Mouse (Mus musculus) stomach, postnatal 0 days (tissue): Measurements from ENCODE around the gene Pex16. TPM values are rescaled to one million over a fixed set of nuclear protein-coding genes. Genes with fewer than 3 reads are reported as not detected.
A peak's percentile ranks its signal among the peaks of the same experiment; 100 is the strongest.

ENCODE experiments used
- ATAC-seq: fragments of 200-750 bp; cut with Nextera tagmentation; 2 replicates; pipeline ENCODE4 v1.8.0; 2017; ENCODE audit not compliant: low FRiP score, low TSS enrichment
- DNase-seq: peaks from one replicate; pipeline ENCODE4 v3.0.0-alpha.2; 2016; ENCODE audit warnings: low spot score
- H3K27ac ChIP-seq: fragments of 300-500 bp; sonication (generic); replicated peaks from 2 replicates; pipeline ENCODE4 v1.5.1; 2014; ENCODE audit warnings: mild to moderate bottlenecking, control low read depth
- H3K27me3 ChIP-seq: fragments of 300-500 bp; sonication (generic); 2 replicates; pipeline ENCODE4 v1.6.1; 2014; ENCODE audit warnings: low read length; ENCODE audit not compliant: control insufficient read depth, insufficient read depth
- H3K36me3 ChIP-seq: fragments of 300-500 bp; sonication (generic); 2 replicates; pipeline ENCODE4 v1.6.1; 2014; ENCODE audit warnings: low read length, mixed read lengths; ENCODE audit not compliant: control insufficient read depth, insufficient read depth
- H3K4me1 ChIP-seq: fragments of 300-500 bp; sonication (generic); replicated peaks from 2 replicates; pipeline ENCODE4 v1.6.1; 2014; ENCODE audit warnings: antibody characterized with exemption; ENCODE audit not compliant: control insufficient read depth, insufficient read depth
- H3K4me2 ChIP-seq: fragments of 300-500 bp; sonication (generic); replicated peaks from 2 replicates; pipeline ENCODE4 v1.6.1; 2014; ENCODE audit warnings: low read depth, mild to moderate bottlenecking, control low read depth, moderate library complexity
- H3K4me3 ChIP-seq: fragments of 300-500 bp; sonication (generic); 2 replicates; pipeline ENCODE4 v1.5.1; 2014; ENCODE audit warnings: low read depth, low read length, control low read depth
- H3K9ac ChIP-seq: fragments of 300-500 bp; sonication (generic); 2 replicates; pipeline ENCODE4 v1.6.1; 2014; ENCODE audit warnings: mild to moderate bottlenecking, low read length, control low read depth, mixed read lengths
- H3K9me3 ChIP-seq: fragments of 300-500 bp; sonication (generic); 2 replicates; pipeline ENCODE4 v1.6.1; 2016; ENCODE audit warnings: low read length; ENCODE audit not compliant: control insufficient read depth
- CTCF ChIP-seq: IDR thresholded peaks from 2 replicates; pipeline ENCODE4 v1.5.1; 2016; ENCODE audit warnings: antibody characterized with exemption, low read depth, mild to moderate bottlenecking, moderate library complexity
- EP300 ChIP-seq: optimal IDR thresholded peaks from 2 replicates; pipeline ENCODE3; 2016; ENCODE audit warnings: antibody characterized with exemption
- WGBS: fragments of 180-500 bp; shearing (Covaris S2); extraction: QIAGEN DNeasy Blood & Tissue Kit; methylation state at CpG from one replicate; pipeline ENCODE4 v1.1.7; 2014; 5-methylcytosine and 5-hydroxymethylcytosine counted together
- polyA plus RNA-seq: library from polyadenylated mRNA; unstranded; fragments of >200 nt; fragmentation: Nextera tagmentation; extraction: Ambion mirVana; gene quantifications from 2 replicates; pipeline ENCODE4 v1.2.1, GENCODE M21; 2015

Gene Pex16
- polyA plus RNA-seq, 1 experiment from 2014 or later, result 33.5 TPM

- Histone ChIP-seq H3K4me1 (no peaks in the 10 kb centered on the region), H3K9me3 (no peaks in the 10 kb centered on the region), H3K27ac (0 out of 2 replicates have a peak overlapping the region, but pooled peaks have one; percentile 35), H3K36me3 (peaks cover 14% of the 10 kb centered on the region; the same call in 1 of the 2 replicates), H3K4me3 (no peak overlapping the region), H3K4me2 (no peak overlapping the region), H3K9ac (no peak overlapping the region), H3K27me3 (no peaks in the 10 kb centered on the region)
- no peak for DNase-seq
- no peak for TF ChIP-seq EP300
- TF ChIP-seq CTCF, result 0 out of 2 replicates have a peak, but pooled peaks have one; percentile 4
- WGBS, result 83% methylated on average over 6 of the region's 6 CpGs
- no peak for ATAC-seq
These were observed 11.8 kb upstream of the Pex16 start for GRCm38 (mm10) chr2:92362571-92363228.

GRCm38 (mm10) chr2:92364086-92364485 is 10.4 kb upstream of the Pex16 start:
- ATAC-seq (no peak), DNase-seq (no peak)
- H3K36me3 ChIP-seq, result peaks cover 8% of the 10 kb centered on the region; the same call in 1 of the 2 replicates
- TF ChIP-seq CTCF, result no peak
- TF ChIP-seq EP300, result no peak
- no peak overlapping the region for H3K27ac ChIP-seq
- no peaks in the 10 kb centered on the region for H3K4me1 ChIP-seq
- no peaks in the 10 kb centered on the region for H3K9me3 ChIP-seq
- no peak overlapping the region for H3K9ac ChIP-seq
- H3K4me3 ChIP-seq, result no peak overlapping the region
- no peaks in the 10 kb centered on the region for H3K27me3 ChIP-seq
- 88% methylated on average over 4 of the region's 4 CpGs for WGBS
- no peak overlapping the region for H3K4me2 ChIP-seq

DNA sequence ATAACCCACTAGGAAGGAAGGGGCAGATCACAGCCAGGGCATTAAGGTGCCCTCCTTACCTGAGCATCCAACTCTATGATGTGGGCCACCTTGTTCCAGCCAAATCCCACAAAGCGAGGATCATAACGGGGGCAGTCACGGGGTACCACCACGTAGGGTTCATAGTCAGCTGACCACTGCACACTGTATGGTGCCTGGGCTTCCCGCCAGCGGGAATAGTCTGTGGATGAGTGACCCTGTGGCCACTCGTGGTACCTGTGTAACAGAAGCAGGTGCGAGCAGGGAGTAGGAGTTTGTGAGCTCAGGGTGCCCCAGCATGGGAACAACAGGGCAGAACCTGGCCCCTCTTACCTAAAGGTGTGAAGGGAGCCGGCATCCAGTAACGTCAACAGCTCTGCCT is 8.9 kb upstream of the Pex16 start:
- Histone ChIP-seq H3K36me3 (peaks cover 3% of the 10 kb centered on the region; the same call in 1 of the 2 replicates), H3K4me3 (no peak overlapping the region), H3K27me3 (no peaks in the 10 kb centered on the region), H3K4me2 (no peak overlapping the region), H3K9me3 (no peaks in the 10 kb centered on the region), H3K4me1 (no peaks in the 10 kb centered on the region), H3K9ac (no peak overlapping the region), H3K27ac (no peak overlapping the region)
- WGBS, result 89% methylated on average over 10 of the region's 10 CpGs
- DNase-seq, result no peak
- ATAC-seq, result no peak
- no peak for TF ChIP-seq EP300
- no peak for TF ChIP-seq CTCF

DNA sequence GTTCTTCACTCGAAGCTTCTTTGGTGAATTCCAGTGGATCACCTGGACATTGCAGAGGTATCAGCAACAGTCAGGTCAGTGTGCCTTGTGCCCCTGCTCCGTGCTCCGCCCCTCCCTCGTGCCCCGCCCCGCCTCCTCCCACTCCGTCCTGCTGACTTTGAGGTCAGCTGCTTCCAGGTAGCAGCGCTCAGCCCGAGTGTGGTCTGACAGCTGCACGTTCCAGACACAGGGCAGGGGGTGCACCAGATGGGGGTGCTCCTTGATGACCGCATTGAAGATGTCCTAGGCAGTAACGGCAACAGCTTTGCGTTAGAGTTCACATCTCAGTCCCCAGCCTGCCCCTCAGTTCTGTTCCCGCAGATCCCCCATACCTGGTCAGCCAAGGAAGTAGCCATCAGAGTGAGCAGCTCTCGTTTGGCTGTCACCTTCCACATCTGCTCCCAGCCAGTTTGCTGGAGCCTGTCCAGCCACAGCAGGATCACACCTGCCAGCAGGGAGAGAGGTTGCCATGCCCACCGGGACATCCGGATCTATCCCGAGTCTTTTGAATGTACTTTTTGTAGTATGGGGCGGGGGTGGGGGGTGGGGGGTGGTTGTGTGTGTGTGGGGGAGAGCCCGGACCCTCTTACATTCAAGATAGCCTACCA is 7.0 kb upstream of the Pex16 start:
- Histone ChIP-seq H3K4me3 (no peak overlapping the region), H3K9ac (no peak overlapping the region), H3K27ac (no peak overlapping the region), H3K9me3 (no peaks in the 10 kb centered on the region), H3K36me3 (no peaks in the 10 kb centered on the region; the same call in 1 of the 2 replicates), H3K4me1 (peaks cover 2% of the 10 kb centered on the region; the same call in 1 of the 2 replicates), H3K27me3 (no peaks in the 10 kb centered on the region), H3K4me2 (no peak overlapping the region; the same call in 1 of the 2 replicates)
- 25% methylated on average over 20 of the region's 20 CpGs for WGBS
- ATAC-seq (no peak), DNase-seq (peak; percentile 63)
- TF ChIP-seq CTCF, result no peak
- TF ChIP-seq EP300, result no peak

DNA sequence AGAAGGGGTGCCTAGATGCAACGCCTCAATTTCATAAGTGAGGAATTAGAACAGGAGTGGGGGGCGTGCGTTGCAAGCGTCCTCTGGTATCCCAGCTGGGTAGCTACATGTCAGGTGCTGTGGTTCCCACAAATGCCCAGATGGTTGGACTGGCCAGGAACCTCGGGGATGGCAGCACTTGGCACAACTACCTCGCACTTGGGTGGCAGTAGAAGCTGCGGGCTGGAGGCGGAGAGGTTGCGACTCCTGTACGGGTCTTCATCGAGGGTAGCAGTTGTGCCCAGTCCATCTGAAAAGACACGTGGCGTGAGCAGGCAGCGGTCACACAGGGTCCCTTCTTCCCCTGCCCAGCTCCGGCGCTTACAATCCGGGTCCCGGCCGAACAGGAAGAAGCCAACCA is 4.1 kb upstream of the Pex16 start:
- H3K4me2 ChIP-seq, result peak overlapping the region; percentile 74
- H3K9me3 ChIP-seq, result no peaks in the 10 kb centered on the region
- peak overlapping the region; percentile 46 for H3K4me3 ChIP-seq
- H3K9ac ChIP-seq, result peak overlapping the region; percentile 66
- TF ChIP-seq CTCF (no peak), EP300 (no peak)
- no peaks in the 10 kb centered on the region for H3K36me3 ChIP-seq
- DNase-seq (no peak), ATAC-seq (no peak)
- peaks cover 2% of the 10 kb centered on the region; the same call in 1 of the 2 replicates for H3K4me1 ChIP-seq
- no peaks in the 10 kb centered on the region for H3K27me3 ChIP-seq
- 12% methylated on average over 17 of the region's 19 CpGs for WGBS
- peak overlapping the region; percentile 65 for H3K27ac ChIP-seq
